Mouse (Mus musculus) forebrain, embryonic 11.5 days (tissue): ENCODE measurements around the gene Sec16a. TPM values are rescaled to one million over a fixed set of nuclear protein-coding genes. Genes with fewer than 3 reads are reported as not detected.

Source experiments
- ATAC-seq: fragments of 200-750 bp; cut with Nextera tagmentation; replicated peaks from 2 replicates; pipeline ENCODE4 v1.8.0; 2017; ENCODE audit warnings: moderate TSS enrichment; ENCODE audit not compliant: low FRiP score
- DNase-seq: peaks from one replicate; pipeline ENCODE4 v3.0.0-alpha.2; 2017; ENCODE audit warnings: low spot score
- H3K27ac ChIP-seq: fragments of 300-500 bp; sonication (generic); 2 replicates; pipeline ENCODE4 v1.5.1; 2014; ENCODE audit warnings: low read depth, low read length
- H3K27me3 ChIP-seq: fragments of 300-500 bp; sonication (generic); 2 replicates; pipeline ENCODE4 v1.6.1; 2014; ENCODE audit warnings: mild to moderate bottlenecking, low read length, mixed read lengths; ENCODE audit not compliant: control insufficient read depth, insufficient read depth
- H3K36me3 ChIP-seq: fragments of 300-500 bp; sonication (generic); 2 replicates; pipeline ENCODE4 v1.6.1; 2014; ENCODE audit warnings: mild to moderate bottlenecking, low read length, moderate library complexity, mixed read lengths; ENCODE audit not compliant: control insufficient read depth, insufficient read depth
- H3K4me1 ChIP-seq: fragments of 300-500 bp; sonication (generic); replicated peaks from 2 replicates; pipeline ENCODE4 v1.6.1; 2014; ENCODE audit warnings: low read length, mixed read lengths; ENCODE audit not compliant: control insufficient read depth, insufficient read depth
- H3K4me2 ChIP-seq: fragments of 300-500 bp; sonication (generic); 2 replicates; pipeline ENCODE4 v1.6.1; 2014; ENCODE audit warnings: low read depth, mild to moderate bottlenecking, low read length, moderate library complexity, mixed read lengths; ENCODE audit not compliant: severe bottlenecking
- H3K4me3 ChIP-seq: fragments of 300-500 bp; sonication (generic); 2 replicates; pipeline ENCODE4 v1.5.1; 2014; ENCODE audit warnings: low read depth, low read length
- H3K9ac ChIP-seq: fragments of 300-500 bp; sonication (generic); 2 replicates; pipeline ENCODE4 v1.6.1; 2014; ENCODE audit warnings: low read length
- H3K9me3 ChIP-seq: fragments of 300-500 bp; sonication (generic); 2 replicates; pipeline ENCODE4 v1.6.1; 2016; ENCODE audit warnings: low read length, mixed read lengths; ENCODE audit not compliant: control insufficient read depth
- WGBS: fragments of 180-500 bp; shearing (Covaris S2); extraction: QIAGEN DNeasy Blood & Tissue Kit; methylation state at CpG from one replicate; pipeline ENCODE4 v1.1.7; 2014; 5-methylcytosine and 5-hydroxymethylcytosine counted together
- polyA plus RNA-seq: library from polyadenylated mRNA; unstranded; fragments of >200 nt; fragmentation: Nextera tagmentation; extraction: Ambion mirVana; gene quantifications from 2 replicates; pipeline ENCODE4 v1.2.1, GENCODE M21; 2014

Gene Sec16a
- polyA plus RNA-seq, 1 experiment from 2014 or later, result 40.9 TPM

DNA sequence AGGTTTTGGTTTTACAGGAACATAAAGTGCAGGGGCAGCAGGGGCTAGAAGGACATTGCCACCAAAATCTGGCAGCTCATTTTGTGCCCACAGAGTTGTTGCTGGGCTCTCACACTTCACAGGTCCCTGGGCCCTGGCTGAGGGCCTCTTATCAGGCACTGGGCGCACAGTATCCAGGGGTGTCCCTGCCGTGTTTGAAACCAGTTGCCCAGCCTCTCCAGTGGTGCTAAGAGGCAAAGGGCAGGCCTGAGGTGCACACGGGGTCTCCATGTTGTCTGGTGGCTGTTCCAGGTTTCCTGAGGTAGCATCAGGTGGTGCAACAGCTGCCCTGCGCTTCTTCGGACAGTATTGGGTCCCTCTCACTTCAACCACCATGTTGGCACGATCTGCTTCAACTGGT lies 5.3 kb downstream of the Sec16a start:
- Histone ChIP-seq H3K9me3 (no peaks in the 10 kb centered on the region), H3K4me3 (no peak overlapping the region), H3K4me1 (peaks cover 7% of the 10 kb centered on the region; the same call in 1 of the 2 replicates), H3K27ac (no peak overlapping the region), H3K4me2 (no peak overlapping the region), H3K36me3 (peaks cover 4% of the 10 kb centered on the region; the same call in 1 of the 2 replicates), H3K27me3 (no peaks in the 10 kb centered on the region), H3K9ac (no peak overlapping the region)
- 95% methylated on average over 6 of the region's 6 CpGs for WGBS
- ATAC-seq (no peak), DNase-seq (no peak)

DNA sequence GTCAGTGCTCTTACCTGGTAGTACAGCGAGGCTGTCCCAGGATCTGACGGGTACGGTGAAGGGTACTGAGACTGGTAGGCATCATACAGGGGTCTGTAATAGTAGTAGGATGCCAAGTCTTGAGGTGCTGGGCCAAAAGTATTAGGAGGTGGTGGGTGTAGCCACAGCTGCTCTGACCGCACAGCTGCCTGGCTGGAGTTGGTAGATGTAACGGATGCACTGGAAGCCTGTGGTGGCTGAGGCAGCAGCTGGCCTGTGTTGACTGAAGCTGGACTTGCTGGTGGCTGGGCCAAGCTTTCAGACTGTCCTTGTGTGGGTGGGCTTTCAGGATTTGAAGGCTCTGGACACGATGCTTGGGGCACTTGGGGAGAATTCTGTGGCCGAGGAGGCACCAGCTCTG lies 6.6 kb downstream of the Sec16a start:
- H3K27me3 ChIP-seq, result no peaks in the 10 kb centered on the region
- DNase-seq, result no peak
- H3K4me2 ChIP-seq, result no peak overlapping the region
- H3K9ac ChIP-seq, result no peak overlapping the region
- no peak overlapping the region for H3K27ac ChIP-seq
- H3K4me1 ChIP-seq, result no peaks in the 10 kb centered on the region
- peaks cover 4% of the 10 kb centered on the region; the same call in 1 of the 2 replicates for H3K36me3 ChIP-seq
- no peak for ATAC-seq
- WGBS, result 93% methylated on average over 7 of the region's 7 CpGs
- no peaks in the 10 kb centered on the region for H3K9me3 ChIP-seq
- H3K4me3 ChIP-seq, result no peak overlapping the region

DNA sequence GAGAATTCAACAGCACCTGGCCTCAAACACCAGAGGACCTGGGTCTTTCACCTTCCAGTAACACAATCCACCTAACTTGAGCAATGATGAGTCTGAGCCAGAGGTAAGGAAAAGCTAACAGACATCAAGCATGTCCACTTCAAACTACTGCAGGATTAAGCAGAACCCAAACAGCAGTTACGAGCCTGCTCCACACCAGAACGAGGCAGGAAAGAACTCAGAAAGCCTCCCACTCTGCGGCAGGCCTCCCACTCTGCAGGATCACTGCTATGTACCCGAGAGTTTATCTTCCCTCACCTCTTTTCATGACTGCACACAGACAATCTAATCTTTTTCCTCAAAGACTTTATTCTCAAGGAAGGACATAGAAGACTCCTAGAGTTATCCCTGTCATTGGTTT lies 7.8 kb downstream of the Sec16a start:
- ATAC-seq (no peak), DNase-seq (no peak)
- WGBS, result 84% methylated on average over 4 of the region's 4 CpGs
- H3K27ac ChIP-seq, result no peak overlapping the region
- no peak overlapping the region for H3K4me3 ChIP-seq
- no peak overlapping the region for H3K4me2 ChIP-seq
- H3K4me1 ChIP-seq, result no peaks in the 10 kb centered on the region
- no peaks in the 10 kb centered on the region for H3K27me3 ChIP-seq
- no peaks in the 10 kb centered on the region for H3K9me3 ChIP-seq
- H3K9ac ChIP-seq, result no peak overlapping the region
- H3K36me3 ChIP-seq, result peaks cover 9% of the 10 kb centered on the region; the same call in 1 of the 2 replicates

DNA sequence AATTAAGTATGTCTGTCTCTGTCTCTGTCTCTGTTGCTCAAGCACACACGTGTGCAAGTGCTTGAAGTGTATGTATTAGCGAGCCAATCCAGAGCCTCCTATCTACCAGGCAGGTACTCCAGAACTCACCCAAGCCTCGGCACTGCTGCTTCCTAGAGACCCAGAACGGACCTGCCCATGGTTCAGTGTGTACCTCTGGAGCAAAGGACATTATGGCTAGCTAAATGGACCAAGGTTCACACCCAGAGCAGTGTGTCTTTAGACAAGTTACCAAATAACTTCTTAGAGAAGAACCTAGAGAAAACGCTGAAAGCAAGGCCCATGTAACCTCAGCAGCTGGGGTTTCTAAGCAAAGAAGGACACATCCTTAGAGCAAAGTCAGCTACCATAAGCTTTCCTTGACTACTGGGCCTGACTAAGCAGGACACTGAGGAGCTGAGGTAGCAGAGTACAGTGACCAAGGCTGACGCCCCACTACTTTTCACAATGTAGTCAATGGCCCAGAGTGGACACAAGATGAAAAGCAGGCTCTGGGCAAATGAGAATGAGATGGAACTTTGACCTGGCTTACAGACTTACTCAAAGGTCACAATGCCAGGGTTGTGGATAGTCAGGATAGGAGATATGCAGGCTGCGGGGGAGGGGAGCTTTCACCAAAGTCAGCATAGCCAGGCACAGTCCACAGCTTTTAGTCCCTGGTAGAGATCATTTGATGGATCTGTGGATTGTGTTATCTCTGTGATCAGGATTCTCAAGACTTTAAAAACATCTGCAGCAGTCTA lies 10.0 kb downstream of the Sec16a start:
- WGBS, result 95% methylated on average over 7 of the region's 7 CpGs
- H3K4me1 ChIP-seq, result no peaks in the 10 kb centered on the region
- H3K27me3 ChIP-seq, result no peaks in the 10 kb centered on the region
- DNase-seq (no peak), ATAC-seq (no peak)
- H3K9me3 ChIP-seq, result no peaks in the 10 kb centered on the region
- peaks cover 13% of the 10 kb centered on the region for H3K36me3 ChIP-seq
- no peak overlapping the region for H3K27ac ChIP-seq
- no peak overlapping the region for H3K9ac ChIP-seq
- no peak overlapping the region for H3K4me2 ChIP-seq
- no peak overlapping the region for H3K4me3 ChIP-seq

DNA sequence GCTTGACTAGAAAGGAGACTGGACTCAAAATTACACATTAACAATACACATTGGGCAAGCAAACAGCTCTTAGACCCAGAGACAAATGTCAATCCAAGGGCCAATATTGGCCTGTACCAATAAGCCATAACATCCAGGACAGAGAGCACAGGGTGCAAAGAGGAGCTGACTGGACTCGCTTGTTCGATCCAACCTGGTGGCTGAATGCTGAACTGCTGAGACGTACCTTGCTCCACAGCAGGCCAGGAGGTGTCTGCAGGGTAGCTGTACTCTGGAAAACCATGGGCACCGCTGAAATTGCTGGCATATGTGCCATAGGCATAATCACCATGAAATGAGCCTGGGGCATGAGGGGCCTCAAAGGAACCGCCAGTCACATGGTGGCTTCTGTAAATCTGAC lies 15.2 kb downstream of the Sec16a start:
- no peak overlapping the region for H3K9ac ChIP-seq
- H3K9me3 ChIP-seq, result no peaks in the 10 kb centered on the region
- H3K27ac ChIP-seq, result no peak overlapping the region
- H3K4me2 ChIP-seq, result no peak overlapping the region
- H3K4me3 ChIP-seq, result no peak overlapping the region
- peaks cover 23% of the 10 kb centered on the region for H3K36me3 ChIP-seq
- H3K27me3 ChIP-seq, result no peaks in the 10 kb centered on the region
- ATAC-seq (no peak), DNase-seq (no peak)
- WGBS, result 95% methylated on average over 5 of the region's 5 CpGs
- no peaks in the 10 kb centered on the region for H3K4me1 ChIP-seq

DNA sequence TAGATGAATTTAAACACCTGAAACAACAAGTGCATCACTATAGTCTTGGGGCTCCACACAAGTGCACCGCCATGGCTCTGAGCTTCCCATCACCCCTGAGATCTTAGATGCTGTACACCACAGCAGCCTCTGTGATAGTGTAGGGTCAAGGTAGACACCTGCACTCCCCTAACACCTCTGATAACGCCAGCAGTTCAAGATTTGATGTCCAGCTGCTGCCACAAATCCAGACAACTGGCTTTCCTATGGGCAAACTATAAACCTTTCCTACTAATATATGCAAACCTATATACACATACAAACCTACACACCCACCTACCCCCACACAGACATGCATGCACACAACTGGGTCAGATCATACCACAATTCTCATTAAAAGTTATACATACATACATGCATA lies 20.5 kb downstream of the Sec16a start:
- no peak overlapping the region for H3K4me3 ChIP-seq
- ATAC-seq (no peak), DNase-seq (no peak)
- no peaks in the 10 kb centered on the region for H3K4me1 ChIP-seq
- H3K4me2 ChIP-seq, result no peak overlapping the region
- 95% methylated on average over 2 of the region's 2 CpGs for WGBS
- H3K9ac ChIP-seq, result no peak overlapping the region
- no peaks in the 10 kb centered on the region for H3K9me3 ChIP-seq
- H3K36me3 ChIP-seq, result peaks cover 23% of the 10 kb centered on the region; the same call in 1 of the 2 replicates
- no peak overlapping the region for H3K27ac ChIP-seq
- no peaks in the 10 kb centered on the region for H3K27me3 ChIP-seq

DNA sequence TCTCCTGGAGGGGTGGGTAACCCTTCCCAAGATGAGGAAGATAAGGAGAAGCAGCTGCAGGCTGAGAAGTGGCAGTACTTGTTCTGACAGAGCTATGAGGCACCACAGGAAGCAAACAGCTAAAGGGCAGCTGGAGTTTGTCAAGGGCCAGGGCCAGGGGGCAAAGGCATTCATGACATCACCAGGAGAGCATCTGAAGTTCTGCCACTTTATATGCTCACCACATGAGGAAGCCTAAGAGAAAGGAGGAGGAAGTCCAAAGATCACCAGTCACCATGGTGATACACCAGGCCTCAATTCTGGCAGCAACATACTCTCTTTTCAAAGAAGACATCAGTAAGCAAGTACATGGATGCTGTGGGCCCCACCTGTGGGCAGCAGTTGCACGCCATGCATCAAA lies 21.9 kb downstream of the Sec16a start:
- no peak overlapping the region for H3K9ac ChIP-seq
- no peaks in the 10 kb centered on the region for H3K9me3 ChIP-seq
- ATAC-seq, result no peak
- H3K4me2 ChIP-seq, result no peak overlapping the region
- no peak for DNase-seq
- peaks cover 15% of the 10 kb centered on the region; the same call in 1 of the 2 replicates for H3K36me3 ChIP-seq
- WGBS, result 80% methylated on average over 1 of the region's 1 CpGs
- H3K27me3 ChIP-seq, result no peaks in the 10 kb centered on the region
- no peak overlapping the region for H3K27ac ChIP-seq
- H3K4me3 ChIP-seq, result no peak overlapping the region
- no peaks in the 10 kb centered on the region for H3K4me1 ChIP-seq

DNA sequence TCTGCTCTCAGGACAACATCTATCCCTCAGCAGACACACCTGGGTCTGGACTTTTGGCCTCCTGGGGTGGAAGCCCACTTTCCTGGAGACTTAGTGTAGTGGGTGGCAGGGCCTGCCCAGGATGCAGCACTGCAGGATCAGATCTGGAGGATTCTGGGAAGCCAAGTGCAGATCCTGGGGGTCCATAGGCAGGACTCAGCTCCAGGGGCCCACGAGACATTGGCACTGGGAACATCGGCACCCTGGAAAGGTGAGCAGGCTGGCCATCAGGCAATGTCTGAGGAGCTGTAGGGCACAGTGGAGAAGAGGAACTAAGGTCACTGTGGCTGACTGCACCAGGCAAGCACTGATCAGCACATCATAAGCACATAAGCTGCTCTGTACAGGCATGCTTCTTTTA lies 23.0 kb downstream of the Sec16a start:
- Histone ChIP-seq H3K36me3 (peaks cover 15% of the 10 kb centered on the region; the same call in 1 of the 2 replicates), H3K27me3 (no peaks in the 10 kb centered on the region), H3K4me2 (no peak overlapping the region), H3K27ac (no peak overlapping the region), H3K4me1 (no peaks in the 10 kb centered on the region), H3K9me3 (no peaks in the 10 kb centered on the region), H3K9ac (no peak overlapping the region), H3K4me3 (no peak overlapping the region)
- DNase-seq, result no peak
- WGBS, result 91% methylated on average over 2 of the region's 2 CpGs
- no peak for ATAC-seq

DNA sequence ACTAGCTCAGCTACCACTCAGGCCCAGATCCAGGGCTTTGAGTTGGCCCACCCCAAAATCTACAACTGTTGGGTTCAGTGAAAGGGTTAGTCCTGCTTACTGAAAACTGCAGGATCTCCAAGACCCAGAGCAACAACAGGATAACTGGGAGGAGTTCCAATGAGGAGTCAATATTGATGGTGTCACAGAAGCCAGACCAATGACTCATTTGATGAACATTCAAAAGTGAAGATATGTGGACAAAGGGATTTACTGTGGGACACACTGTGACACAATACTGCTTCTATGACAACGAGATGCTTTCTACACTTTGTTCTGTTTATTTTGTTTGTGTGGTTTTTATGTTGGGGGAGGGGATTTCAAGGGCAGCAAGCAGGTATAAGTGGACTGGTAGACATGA lies 26.9 kb downstream of the Sec16a start:
- Histone ChIP-seq H3K27me3 (no peaks in the 10 kb centered on the region), H3K9me3 (no peaks in the 10 kb centered on the region), H3K36me3 (peaks cover 7% of the 10 kb centered on the region; the same call in 1 of the 2 replicates), H3K4me3 (no peak overlapping the region), H3K4me2 (no peak overlapping the region), H3K4me1 (no peaks in the 10 kb centered on the region), H3K9ac (no peak overlapping the region), H3K27ac (no peak overlapping the region)
- no peak for ATAC-seq
- DNase-seq, result no peak
- WGBS, result 97% methylated on average over 1 of the region's 1 CpGs
